Mouse (Mus musculus): ENCODE measurements around the gene Gm45717. TPM values are rescaled to one million over a fixed set of nuclear protein-coding genes. Genes with fewer than 3 reads are reported as not detected.

Gene Gm45717
- total and polyA plus RNA-seq, 3 experiments: not detected

DNA sequence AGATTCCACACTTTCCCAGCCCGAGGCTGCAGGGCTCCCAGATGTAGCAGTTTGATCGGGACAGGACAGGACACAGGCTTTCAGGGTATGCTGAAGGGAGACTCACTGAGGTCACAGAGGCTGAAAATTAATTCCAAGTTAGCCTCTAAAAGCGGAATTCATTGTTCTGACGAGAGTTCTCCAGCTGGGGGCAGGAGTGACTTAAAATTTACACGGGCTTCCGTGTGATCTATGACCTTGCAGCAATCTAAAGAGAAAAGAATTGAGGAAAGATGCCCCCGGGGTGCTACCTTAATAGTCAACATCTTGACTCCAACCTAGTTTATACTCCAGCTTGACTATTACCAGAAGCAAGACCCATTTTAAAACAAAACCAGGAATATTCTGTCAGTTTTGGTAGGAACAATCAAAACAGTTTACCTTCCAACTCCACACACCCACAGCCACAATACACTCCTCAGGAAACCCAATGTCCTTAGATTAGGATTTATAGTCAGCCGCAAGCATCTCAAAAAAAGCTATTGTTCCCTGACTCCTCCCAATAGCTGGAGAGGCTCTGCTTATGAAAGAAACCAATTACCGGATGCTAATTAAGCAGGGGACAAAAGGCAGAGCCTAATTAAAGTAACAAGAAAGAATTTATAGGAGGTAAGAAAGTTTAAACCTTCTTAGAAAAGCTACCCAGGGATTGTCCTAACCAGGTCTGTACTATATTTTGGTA is 3.6 kb upstream of the Gm45717 start:
- TF ChIP-seq ZKSCAN1 (IDR thresholded peaks at IDR 0.05; ENCODE audit: low read depth, low read length) (no peak), TAL1 (IDR thresholded peaks at IDR 0.05; ENCODE audit: low read length) (no peak), USF1 (IDR thresholded peaks at IDR 0.05; ENCODE audit: low read depth, low read length) (no peak), USF2 (IDR thresholded peaks at IDR 0.05; ENCODE audit: borderline replicate concordance in 1 of 2, insufficient read depth in 1 of 2, low read depth in 1 of 2, low read length in 2 of 2) (no peak), TCF12 (IDR thresholded peaks at IDR 0.05; ENCODE audit: low read depth, low read length) (no peak), MAZ (IDR thresholded peaks at IDR 0.05; ENCODE audit: low read depth, low read length) (no peak), CHD1 (IDR thresholded peaks at IDR 0.05; ENCODE audit: low read depth, low read length) (no peak), UBTF (IDR thresholded peaks at IDR 0.05; ENCODE audit: borderline replicate concordance, insufficient read depth, low read depth, low read length) (no peak), KAT2A (conservative IDR thresholded peaks at IDR 0.05; ENCODE audit: low read depth, low read length) (no peak), RAD21 (IDR thresholded peaks at IDR 0.05; ENCODE audit: low read depth, low read length) (peak; percentile 63), HCFC1 (IDR thresholded peaks at IDR 0.05; ENCODE audit: low read depth, low read length) (no peak), MYB (IDR thresholded peaks at IDR 0.05; ENCODE audit: low read depth, low read length) (no peak), SMC3 (IDR thresholded peaks at IDR 0.05; ENCODE audit: low read depth, low read length) (peak; percentile 63), ZNF384 (IDR thresholded peaks at IDR 0.05; ENCODE audit: low read depth, low read length) (no peak), E2F4 (IDR thresholded peaks at IDR 0.05; ENCODE audit: borderline replicate concordance, low read depth, low read length) (no peak), JUND (IDR thresholded peaks at IDR 0.05; ENCODE audit: low read depth, low read length) (no peak), CTCF (IDR thresholded peaks at IDR 0.05 in 2 of 3, conservative IDR thresholded peaks at IDR 0.05 in 1 of 3; ENCODE audit: control insufficient read depth in 1 of 3, insufficient read depth in 1 of 3, low read depth in 2 of 3, low read length in 3 of 3, poor library complexity in 1 of 3, severe bottlenecking in 1 of 3) (peak in 2 of 3 experiments; percentile 27 to 57; a peak in 3 of 6 replicates), MYC (IDR thresholded peaks at IDR 0.05; ENCODE audit: low read depth, low read length) (no peak), ZC3H11A (IDR thresholded peaks at IDR 0.05; ENCODE audit: low read depth, low read length) (peak; percentile 32), GABPA (IDR thresholded peaks at IDR 0.05; ENCODE audit: low read depth, low read length) (no peak), POLR2A (IDR thresholded peaks at IDR 0.05; ENCODE audit: control insufficient read depth in 1 of 2, insufficient read depth in 1 of 2, low read depth in 1 of 2, low read length in 2 of 2, poor library complexity in 1 of 2) (no peak)
- peaks cover 0 to 2% of the 10 kb centered on the region in 2 experiments; a peak in 1 of 4 replicates for H3K36me3 ChIP-seq (ENCODE audit: control insufficient read depth in 1 of 2, insufficient read depth in 2 of 2, low read length in 2 of 2)
- H3K4me3 ChIP-seq (ENCODE audit: control insufficient read depth in 1 of 2, insufficient read depth in 1 of 2, low read depth in 2 of 2, low read length in 2 of 2): no peak overlapping the region
- no peak overlapping the region for H3K27ac ChIP-seq (ENCODE audit: control insufficient read depth, low read depth, low read length)
- peaks cover 0 to 6% of the 10 kb centered on the region in 2 experiments; a peak in 3 of 4 replicates for H3K27me3 ChIP-seq (ENCODE audit: control insufficient read depth in 1 of 2, insufficient read depth in 2 of 2, low read length in 2 of 2)
- peaks cover 13% of the 10 kb centered on the region for H3K79me2 ChIP-seq (ENCODE audit: control insufficient read depth, insufficient read depth, low read length, poor library complexity)
- peaks cover 0 to 10% of the 10 kb centered on the region in 2 experiments; a peak in 2 of 4 replicates for H3K4me1 ChIP-seq (ENCODE audit: control insufficient read depth in 1 of 2, insufficient read depth in 2 of 2, low read length in 2 of 2)
- H3K9ac ChIP-seq (ENCODE audit: control insufficient read depth, low read depth, low read length, poor library complexity, severe bottlenecking): no peak overlapping the region
- DNase-seq (ENCODE audit: low read depth, low spot score): no peak
- no peaks in the 10 kb centered on the region for H3K9me3 ChIP-seq (replicated peaks; ENCODE audit: insufficient read depth, low read length)
